Comparison of ENCODE assay signal across 8 mouse cellular contexts in the genomic region with DNA sequence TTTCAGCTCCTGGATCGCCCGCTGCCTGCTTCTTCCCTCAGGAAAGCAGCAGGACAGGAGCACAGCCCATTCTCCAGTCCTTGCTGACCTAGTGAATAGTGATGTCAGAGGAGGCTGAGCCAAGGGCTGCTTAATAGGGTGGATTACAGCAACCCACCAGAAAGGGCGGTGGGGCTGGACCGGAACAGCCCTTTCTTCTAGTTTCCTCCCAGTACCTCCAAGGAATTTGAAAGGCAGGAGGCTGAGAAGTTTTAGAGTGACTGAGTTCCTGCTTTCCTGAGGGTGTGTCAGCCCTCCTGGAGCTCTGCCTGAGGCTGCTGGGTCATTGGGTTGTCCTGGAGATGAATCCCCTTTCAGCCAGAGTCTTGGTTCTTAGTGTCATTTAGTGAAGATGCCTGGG. TPM values are rescaled to one million over a fixed set of nuclear protein-coding genes. Genes with fewer than 3 reads are reported as not detected.
A peak's percentile ranks its signal among the peaks of the same experiment; 100 is the strongest.
DNase-seq lines count a peak whose midpoint lies in the region; TF ChIP-seq lines count a peak whose summit lies in the region.

No protein-coding gene starts in this region.

- H3K4me3 ChIP-seq in layer of hippocampus, adult 2 months, result no peak overlapping the region; the same call in 1 of the 2 replicates
- no peak overlapping the region for H3K4me3 ChIP-seq in embryonic facial prominence, embryonic 10.5 days

- peak; percentile 44 for TF ChIP-seq CTCF in layer of hippocampus, adult 2 months (conservative IDR thresholded peaks at IDR 0.05)

- H3K36me3 ChIP-seq in embryonic facial prominence, embryonic 10.5 days (replicated peaks), result peaks cover 20% of the 10 kb centered on the region; the same call in 1 of the 2 replicates

- peak overlapping the region; percentile 67 for H3K27ac ChIP-seq in layer of hippocampus, adult 2 months
- H3K27ac ChIP-seq in embryonic facial prominence, embryonic 10.5 days (replicated peaks), result peak overlapping the region; percentile 4; the same call in 1 of the 2 replicates

- 62% methylated on average over 4 of the region's 4 CpGs for WGBS in embryonic facial prominence, embryonic 10.5 days

- no peaks in the 10 kb centered on the region for H3K27me3 ChIP-seq in embryonic facial prominence, embryonic 10.5 days (replicated peaks; ENCODE audit: low read depth, poor library complexity, severe bottlenecking)

- H3K9me3 ChIP-seq in embryonic facial prominence, embryonic 10.5 days, result no peaks in the 10 kb centered on the region

- peaks cover 24% of the 10 kb centered on the region for H3K4me1 ChIP-seq in embryonic facial prominence, embryonic 10.5 days

- no peak for DNase-seq in layer of hippocampus, adult 2 months (ENCODE audit: low spot score in 2 of 2)
- no peak for DNase-seq in layer of hippocampus, adult 11-12 months (ENCODE audit: low spot score)
- no peak for DNase-seq in embryonic facial prominence, embryonic 10.5 days (ENCODE audit: low spot score)
- peak; percentile 56 to 67 for DNase-seq in kidney, adult 8-10 months
- DNase-seq in lung, postnatal 4 days, result peak; percentile 49 to 72
- no peak for DNase-seq in cerebellum, postnatal 4 days (ENCODE audit: low spot score in 2 of 2)
- DNase-seq in cerebellum, adult 18-20 months, result no peak
- no peak for DNase-seq in cerebellum, adult 9-11 months

RNA-seq across cellular contexts. Expression of gene Rapgef1, which starts 23.9 kb away (rescaled TPM):
- total RNA-seq in layer of hippocampus, adult 2 months (2021), result 10 to 100 TPM; 91.3 to 94.9 TPM
- 16.5 and 17.3 TPM in 2 replicates for polyA plus RNA-seq in embryonic facial prominence, embryonic 10.5 days (2016; fragmentation: Nextera tagmentation; extraction: Ambion mirVana)

Comparison
In these comparisons a context has a peak if more than half of its experiments do, and no peak if none do; other contexts are left out.
1. DNase-seq: peak in kidney, adult 8-10 months (2 of 2) and lung, postnatal 4 days (2 of 2); none in layer of hippocampus, adult 2 months (0 of 2), layer of hippocampus, adult 11-12 months (single experiment), embryonic facial prominence, embryonic 10.5 days (single experiment), cerebellum, postnatal 4 days (0 of 2), cerebellum, adult 18-20 months (0 of 2) and cerebellum, adult 9-11 months (single experiment).